Mouse (Mus musculus) midbrain, embryonic 11.5 days (tissue): Measurements from ENCODE around the gene Il18r1. TPM values are rescaled to one million over a fixed set of nuclear protein-coding genes. Genes with fewer than 3 reads are reported as not detected.
A peak's percentile ranks its signal among the peaks of the same experiment; 100 is the strongest.

Experiments used
- ATAC-seq: fragments of 200-750 bp; cut with Nextera tagmentation; 2 replicates; pipeline ENCODE4 v1.8.0; 2017; ENCODE audit warnings: moderate TSS enrichment, moderate library complexity; ENCODE audit not compliant: low FRiP score
- DNase-seq: peaks from one replicate; pipeline ENCODE4 v3.0.0; 2015; ENCODE audit warnings: low spot score; ENCODE audit errors: missing footprints
- H3K27ac ChIP-seq: fragments of 300-500 bp; sonication (generic); 2 replicates; pipeline ENCODE4 v1.5.1; 2014; ENCODE audit warnings: low read depth, low read length
- H3K27me3 ChIP-seq: fragments of 300-500 bp; sonication (generic); 2 replicates; pipeline ENCODE4 v1.6.1; 2014; ENCODE audit warnings: mild to moderate bottlenecking, low read length, moderate library complexity, mixed read lengths; ENCODE audit not compliant: control insufficient read depth, insufficient read depth
- H3K36me3 ChIP-seq: fragments of 300-500 bp; sonication (generic); 2 replicates; pipeline ENCODE4 v1.6.1; 2014; ENCODE audit warnings: mild to moderate bottlenecking, low read length, moderate library complexity, mixed read lengths; ENCODE audit not compliant: control insufficient read depth, insufficient read depth
- H3K4me1 ChIP-seq: fragments of 300-500 bp; sonication (generic); 2 replicates; pipeline ENCODE4 v1.6.1; 2014; ENCODE audit warnings: low read length; ENCODE audit not compliant: control insufficient read depth, insufficient read depth
- H3K4me2 ChIP-seq: fragments of 300-500 bp; sonication (generic); 2 replicates; pipeline ENCODE4 v1.6.1; 2014; ENCODE audit warnings: mild to moderate bottlenecking, moderate library complexity
- H3K4me3 ChIP-seq: fragments of 300-500 bp; sonication (generic); 2 replicates; pipeline ENCODE4 v1.5.1; 2014; ENCODE audit warnings: low read depth, low read length
- H3K9ac ChIP-seq: fragments of 300-500 bp; sonication (generic); 2 replicates; pipeline ENCODE4 v1.6.1; 2014; ENCODE audit warnings: low read length
- H3K9me3 ChIP-seq: fragments of 300-500 bp; sonication (generic); 2 replicates; pipeline ENCODE4 v1.6.1; 2016; ENCODE audit warnings: low read length; ENCODE audit not compliant: control insufficient read depth
- WGBS: fragments of 180-500 bp; shearing (Covaris S2); extraction: QIAGEN DNeasy Blood & Tissue Kit; methylation state at CpG from one replicate; pipeline ENCODE4 v1.1.7; 2014; 5-methylcytosine and 5-hydroxymethylcytosine counted together
- polyA plus RNA-seq: library from polyadenylated mRNA; unstranded; fragments of >200 nt; fragmentation: Nextera tagmentation; extraction: Ambion mirVana; gene quantifications from 2 replicates; pipeline ENCODE4 v1.2.1, GENCODE M21; 2014

The Il18r1 gene
- polyA plus RNA-seq, 1 experiment from 2014 or later: 0.04 TPM

DNA sequence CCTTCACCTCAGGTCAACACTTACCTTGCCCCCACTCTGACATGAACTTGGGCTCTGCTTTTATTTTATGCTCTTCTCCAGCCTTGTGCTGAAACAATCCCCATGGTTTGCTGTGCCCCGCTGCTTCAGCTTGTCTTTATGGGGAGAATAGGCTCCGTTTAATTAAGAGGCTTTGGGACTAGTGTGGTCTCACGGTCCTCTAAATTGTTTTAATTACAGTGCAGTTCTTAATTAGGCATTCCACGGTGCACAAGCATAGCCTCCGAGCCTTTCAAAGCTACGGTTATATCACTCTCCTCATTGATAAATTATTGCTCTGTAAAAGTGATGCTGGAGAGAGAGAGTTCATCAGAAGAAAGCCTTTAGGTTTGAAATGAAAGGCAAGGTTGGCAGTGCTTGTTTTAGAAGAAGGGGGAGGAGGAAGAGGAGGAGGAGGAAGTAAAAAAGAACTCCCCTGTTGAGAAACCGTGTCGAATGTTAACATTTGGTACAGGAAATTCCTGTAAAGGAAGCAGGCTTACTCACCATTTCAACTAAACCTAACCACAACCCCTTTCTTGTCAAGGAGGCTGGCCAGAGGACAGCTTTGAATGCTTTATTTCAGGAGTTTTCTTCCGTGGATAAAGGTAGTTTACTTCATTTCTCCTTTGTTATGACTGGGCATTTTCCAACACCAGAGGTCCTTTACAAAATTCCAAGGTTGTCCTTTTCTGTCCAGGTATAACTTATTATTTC is 49.7 kb downstream of the Il18r1 start, which contains the start of gene Il18rap:
Il18rap (plus strand) TSS at position 512 of the 735 bp plus-strand sequence.
- H3K27me3 ChIP-seq: no peaks in the 10 kb centered on the region
- H3K36me3 ChIP-seq: no peaks in the 10 kb centered on the region
- no peak within 1 kb of the TSS for H3K4me3 ChIP-seq
- H3K27ac ChIP-seq: no peak within 1 kb of the TSS
- no peaks in the 10 kb centered on the region; the same call in 1 of the 2 replicates for H3K9me3 ChIP-seq
- ATAC-seq (no peak), DNase-seq (no peak)
- no peak within 1 kb of the TSS for H3K4me2 ChIP-seq
- no peaks in the 10 kb centered on the region for H3K4me1 ChIP-seq
- 63% methylated on average over 9 of the region's 9 CpGs for WGBS
- H3K9ac ChIP-seq: no peak within 1 kb of the TSS

- H3K9ac ChIP-seq: no peak overlapping the region
- no peak overlapping the region for H3K4me3 ChIP-seq
- no peaks in the 10 kb centered on the region for H3K4me1 ChIP-seq
- no peaks in the 10 kb centered on the region for H3K27me3 ChIP-seq
- no peak overlapping the region for H3K27ac ChIP-seq
- H3K4me2 ChIP-seq: no peak overlapping the region
- H3K9me3 ChIP-seq: no peaks in the 10 kb centered on the region; the same call in 1 of the 2 replicates
- 94% methylated on average over 6 of the region's 6 CpGs for WGBS
- H3K36me3 ChIP-seq: no peaks in the 10 kb centered on the region
- DNase-seq (no peak), ATAC-seq (no peak)
Measured at GRCm38 (mm10) chr1:40516364-40516763, 51.0 kb downstream of the Il18r1 start.

DNA sequence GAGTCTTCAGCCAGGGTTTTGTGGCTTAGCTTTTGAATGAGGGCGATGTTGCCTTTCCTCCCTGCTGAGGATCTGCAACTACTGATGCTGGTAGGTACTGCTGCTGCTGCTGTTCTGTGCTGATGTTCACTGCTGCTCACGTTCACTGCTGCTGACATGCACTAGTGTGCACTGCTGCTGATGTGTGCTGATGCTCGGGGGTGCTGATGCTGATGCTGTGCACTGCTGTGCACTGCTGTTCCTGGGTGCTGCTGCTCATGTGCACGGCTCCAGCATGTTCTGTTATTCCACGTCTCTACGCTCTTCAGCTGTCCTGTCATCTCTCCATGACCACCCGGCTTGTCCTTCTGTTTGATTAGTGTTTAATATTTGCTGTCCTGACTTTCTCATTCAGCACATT is 57.6 kb downstream of the Il18r1 start:
- no peak for ATAC-seq
- DNase-seq: no peak
- no peaks in the 10 kb centered on the region for H3K4me1 ChIP-seq
- no peaks in the 10 kb centered on the region for H3K27me3 ChIP-seq
- no peak overlapping the region for H3K4me3 ChIP-seq
- H3K9ac ChIP-seq: no peak overlapping the region
- no peak overlapping the region for H3K27ac ChIP-seq
- no peak overlapping the region for H3K4me2 ChIP-seq
- H3K36me3 ChIP-seq: no peaks in the 10 kb centered on the region
- H3K9me3 ChIP-seq: no peaks in the 10 kb centered on the region
- 90% methylated on average over 7 of the region's 7 CpGs for WGBS

- H3K4me3 ChIP-seq: no peak overlapping the region
- H3K9me3 ChIP-seq: no peaks in the 10 kb centered on the region
- no peak overlapping the region for H3K9ac ChIP-seq
- no peak overlapping the region for H3K4me2 ChIP-seq
- DNase-seq: no peak
- no peak overlapping the region for H3K27ac ChIP-seq
- no peaks in the 10 kb centered on the region for H3K4me1 ChIP-seq
- no peaks in the 10 kb centered on the region for H3K36me3 ChIP-seq
- WGBS: 95% methylated on average over 5 of the region's 5 CpGs
- no peaks in the 10 kb centered on the region for H3K27me3 ChIP-seq
- ATAC-seq: no peak
Measured at GRCm38 (mm10) chr1:40523971-40524722, 58.8 kb downstream of the Il18r1 start.

DNA sequence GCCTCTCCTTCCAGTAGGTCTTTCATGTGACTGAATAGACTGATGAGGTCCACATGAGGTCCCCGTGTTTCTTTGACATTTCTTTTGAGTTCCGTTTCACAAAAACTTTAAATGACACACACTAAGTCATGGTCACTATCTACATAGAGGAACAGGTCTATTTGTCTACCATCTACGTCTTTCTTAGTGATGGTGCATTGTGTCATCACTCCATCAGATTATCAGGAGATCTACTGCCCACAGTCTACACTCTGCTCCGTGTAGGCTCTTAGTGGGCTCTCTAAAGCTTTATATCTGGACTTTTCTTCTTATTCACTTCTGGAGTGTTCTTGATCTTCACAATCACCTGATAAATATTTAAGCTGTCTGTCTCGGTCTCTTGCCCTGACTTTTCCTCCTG is 63.9 kb downstream of the Il18r1 start:
- Histone ChIP-seq H3K27ac (no peak overlapping the region), H3K9ac (no peak overlapping the region), H3K4me2 (no peak overlapping the region), H3K4me1 (no peaks in the 10 kb centered on the region), H3K36me3 (no peaks in the 10 kb centered on the region), H3K4me3 (no peak overlapping the region), H3K9me3 (no peaks in the 10 kb centered on the region), H3K27me3 (no peaks in the 10 kb centered on the region)
- DNase-seq (no peak), ATAC-seq (no peak)
- 83% methylated on average over 5 of the region's 5 CpGs for WGBS

- Histone ChIP-seq H3K27ac (no peak overlapping the region), H3K27me3 (no peaks in the 10 kb centered on the region), H3K9ac (no peak overlapping the region), H3K4me2 (no peak overlapping the region), H3K4me3 (no peak overlapping the region), H3K4me1 (no peaks in the 10 kb centered on the region), H3K36me3 (no peaks in the 10 kb centered on the region), H3K9me3 (no peaks in the 10 kb centered on the region)
- no peak for ATAC-seq
- WGBS: 78% methylated on average over 5 of the region's 5 CpGs
- no peak for DNase-seq
Measured at GRCm38 (mm10) chr1:40537577-40537976, 72.2 kb downstream of the Il18r1 start.

DNA sequence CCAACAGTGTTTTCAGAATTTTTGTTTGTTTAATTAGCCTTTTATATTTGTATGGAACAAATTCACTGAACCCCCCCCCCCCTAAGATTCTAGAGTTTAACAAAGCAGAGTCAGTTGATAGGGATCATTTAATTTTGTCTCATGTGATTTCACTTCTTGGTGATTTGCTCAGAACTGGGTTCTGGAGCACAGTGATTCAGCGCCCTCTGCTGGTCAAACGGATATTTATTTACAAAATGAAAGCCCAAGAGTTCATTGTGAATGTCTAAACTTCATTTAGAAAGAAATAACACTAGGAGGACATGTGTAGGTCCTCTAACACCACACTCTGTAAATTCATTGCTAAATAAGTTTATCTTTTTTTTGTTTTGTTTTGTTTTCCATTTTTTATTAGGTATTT is 79.3 kb downstream of the Il18r1 start:
- Histone ChIP-seq H3K9ac (no peak overlapping the region), H3K27ac (no peak overlapping the region), H3K36me3 (no peaks in the 10 kb centered on the region), H3K4me3 (no peak overlapping the region), H3K4me2 (no peak overlapping the region), H3K9me3 (no peaks in the 10 kb centered on the region), H3K4me1 (no peaks in the 10 kb centered on the region), H3K27me3 (no peaks in the 10 kb centered on the region)
- DNase-seq (peak; percentile 95), ATAC-seq (no peak)
- 2% methylated on average over 2 of the region's 2 CpGs for WGBS

- Histone ChIP-seq H3K4me2 (no peak overlapping the region), H3K27me3 (no peaks in the 10 kb centered on the region), H3K36me3 (no peaks in the 10 kb centered on the region), H3K4me3 (no peak overlapping the region), H3K4me1 (no peaks in the 10 kb centered on the region), H3K9ac (no peak overlapping the region), H3K27ac (no peak overlapping the region), H3K9me3 (no peaks in the 10 kb centered on the region)
- WGBS: 82% methylated on average over 4 of the region's 4 CpGs
- ATAC-seq (no peak), DNase-seq (no peak)
Measured at GRCm38 (mm10) chr1:40546645-40547044, 81.3 kb downstream of the Il18r1 start.

DNA sequence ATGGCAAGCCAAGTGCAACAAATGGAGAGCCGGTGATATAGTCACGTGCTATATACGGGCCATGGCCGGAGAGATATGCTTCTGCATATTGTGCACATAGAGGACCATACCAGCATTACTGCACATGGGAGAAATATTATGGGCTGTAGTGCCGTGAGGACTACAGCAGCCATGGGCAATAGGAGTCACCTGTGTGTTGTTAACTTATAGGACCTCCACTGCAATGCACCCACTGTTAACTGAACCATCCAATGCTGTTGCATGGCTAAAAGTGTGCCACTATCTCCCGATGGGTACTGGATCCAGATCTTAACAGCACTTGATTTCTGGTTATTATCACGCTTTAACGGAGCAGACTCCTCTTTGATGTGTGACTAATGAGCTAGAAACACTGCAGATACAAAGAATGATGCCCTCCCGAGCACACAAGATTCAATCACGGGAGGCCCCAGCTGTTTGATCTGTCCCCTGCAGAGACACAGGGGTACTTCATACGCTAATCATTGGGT is 81.8 kb downstream of the Il18r1 start:
- Histone ChIP-seq H3K36me3 (no peaks in the 10 kb centered on the region), H3K27ac (no peak overlapping the region), H3K4me2 (no peak overlapping the region), H3K27me3 (no peaks in the 10 kb centered on the region), H3K4me1 (no peaks in the 10 kb centered on the region), H3K9me3 (no peaks in the 10 kb centered on the region), H3K9ac (no peak overlapping the region), H3K4me3 (no peak overlapping the region)
- ATAC-seq: no peak
- 76% methylated on average over 11 of the region's 11 CpGs for WGBS
- DNase-seq: no peak
